Mouse (Mus musculus) layer of hippocampus, postnatal 10 days (tissue): Measurements from ENCODE around the gene Mylk2. TPM values are rescaled to one million over a fixed set of nuclear protein-coding genes. Genes with fewer than 3 reads are reported as not detected.

Source experiments
- DNase-seq, 2 experiments: peaks; one replicate each; pipeline ENCODE4 v3.0.0; 2021; ENCODE audit warnings: low spot score in 2 of 2
- long read RNA-seq: library from polyadenylated mRNA; stranded (forward); transcript quantifications from one replicate; pipeline ENCODE4 v2.0.0, GENCODE M21; 2023
- total RNA-seq, 2 experiments: library from RNA; stranded (reverse); gene quantifications; 2 replicates each; pipeline ENCODE4 v1.2.3; 2021

Mylk2 gene
- total RNA-seq, result not detected
- long read RNA-seq, result 0 reads

DNA sequence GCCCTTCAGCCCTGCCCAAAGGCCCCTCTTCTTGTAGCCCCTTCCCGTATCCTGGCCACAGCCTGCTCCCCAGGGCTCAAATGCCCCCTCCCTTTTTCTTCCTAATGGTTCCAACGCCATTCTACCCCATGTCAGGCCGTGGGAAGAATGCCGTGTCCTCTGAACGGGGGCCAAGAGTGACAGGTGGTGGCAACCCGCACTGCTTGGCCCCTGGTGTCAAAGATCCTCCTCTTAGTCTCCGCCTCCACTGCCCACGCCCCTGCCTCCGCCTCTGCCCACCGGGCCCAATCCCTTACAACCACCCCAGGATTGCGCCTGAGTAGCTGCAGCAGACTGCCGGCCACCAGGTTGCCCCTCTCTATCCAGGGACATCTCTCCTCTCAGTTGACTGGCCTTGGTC, at the start of gene Mylk2:
Gene Mylk2 (plus strand): TSS at position 322 of the 400 bp plus-strand sequence.
- DNase-seq, result no peak

DNA sequence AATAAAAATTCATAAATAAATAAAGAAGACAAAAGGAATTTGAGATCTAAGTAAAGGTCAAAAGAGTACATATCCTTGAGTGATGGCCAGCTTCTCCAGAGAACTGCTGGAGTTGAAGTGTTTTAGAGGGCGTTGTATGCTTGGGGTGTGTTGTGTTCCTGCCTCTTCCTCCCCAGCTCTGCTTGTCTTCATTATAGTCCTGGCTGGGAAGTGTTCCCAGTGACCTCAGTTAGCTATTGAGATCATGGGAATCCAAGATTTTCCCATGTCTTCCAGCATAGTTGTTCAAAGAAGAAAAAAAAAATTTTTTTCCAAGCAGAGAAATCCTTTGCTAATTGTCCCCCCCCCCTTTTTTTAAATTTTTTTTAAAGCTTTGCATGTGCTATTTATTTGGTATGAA, 49.3 kb upstream of the Mylk2 start:
- no peak for DNase-seq

DNA sequence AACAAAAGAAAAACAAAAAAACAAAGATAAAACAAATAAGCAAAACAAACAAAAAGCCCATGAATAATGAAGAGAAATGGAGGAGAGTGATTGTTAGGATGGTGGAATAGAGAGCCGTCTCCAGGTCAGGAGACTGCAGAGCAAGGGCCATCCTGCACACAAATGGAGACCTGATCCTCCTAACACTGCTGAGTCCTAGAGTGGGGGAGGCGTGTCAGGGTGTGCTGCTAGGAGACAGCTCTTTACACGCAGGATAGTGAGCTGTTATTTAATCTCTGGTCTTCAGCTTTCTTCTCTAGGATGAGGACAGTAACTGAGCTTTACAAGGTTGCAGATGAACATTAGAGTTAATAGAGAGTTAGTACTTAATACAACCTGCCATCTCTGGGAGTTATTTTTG, 48.5 kb upstream of the Mylk2 start:
- DNase-seq, result no peak

DNA sequence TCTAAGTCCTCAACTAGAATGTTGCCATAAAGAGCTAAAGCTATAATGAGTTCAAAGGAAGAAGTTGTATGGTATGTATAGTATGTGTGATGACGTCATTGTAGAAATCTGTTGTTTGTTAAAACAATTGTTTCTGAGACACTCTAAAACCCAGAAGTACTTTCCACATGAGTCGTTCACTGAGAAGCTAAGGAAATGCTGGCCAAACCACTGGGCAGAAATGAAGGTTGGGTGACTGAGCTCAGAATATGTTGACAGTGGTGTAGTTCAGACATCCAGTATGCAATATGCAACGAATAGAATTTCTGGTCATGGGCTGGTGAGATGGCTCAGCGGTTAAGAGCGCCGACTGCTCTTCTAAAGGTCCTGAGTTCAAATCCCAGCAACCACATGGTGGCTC, 47.8 kb upstream of the Mylk2 start:
- DNase-seq, result no peak

DNA sequence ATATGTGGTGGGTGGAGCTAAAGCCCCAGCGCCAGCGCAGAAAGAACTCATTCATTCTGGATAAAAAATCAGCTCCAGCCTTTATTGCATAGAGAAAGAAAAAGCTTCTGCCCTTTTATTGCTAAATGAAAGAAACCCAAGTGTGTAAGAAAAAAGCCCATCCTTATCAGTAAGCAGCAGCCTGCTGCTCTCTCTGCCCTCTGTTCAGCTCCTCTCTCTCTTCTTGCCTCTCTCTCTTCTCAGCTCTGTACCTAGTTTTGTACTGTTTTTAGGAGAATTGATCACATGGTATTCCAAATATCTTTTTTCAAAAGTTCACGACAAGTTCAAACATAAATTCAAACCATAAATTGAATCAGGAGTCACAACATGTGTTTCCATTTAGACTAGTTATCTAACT, 32.9 kb upstream of the Mylk2 start:
- no peak for DNase-seq

DNA sequence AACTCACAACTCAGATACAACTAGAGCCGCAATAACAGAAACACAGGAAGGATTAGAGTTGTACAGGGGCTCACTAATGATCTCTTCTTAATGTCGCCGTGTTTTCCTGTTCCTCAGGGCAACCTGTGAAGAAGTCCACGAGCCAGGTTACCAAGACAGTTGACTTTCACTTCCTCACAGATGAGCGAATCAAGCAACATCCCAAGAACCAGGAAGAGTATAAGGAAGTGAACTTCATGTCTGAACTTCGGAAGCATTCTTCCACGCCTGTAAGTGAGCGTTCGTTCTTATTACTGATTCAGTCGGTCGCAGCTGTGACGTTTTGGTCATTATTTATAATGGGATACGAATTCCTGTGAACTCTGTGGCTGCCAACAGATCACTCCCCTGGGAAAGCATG, 30.3 kb upstream of the Mylk2 start:
- DNase-seq, result no peak

DNA sequence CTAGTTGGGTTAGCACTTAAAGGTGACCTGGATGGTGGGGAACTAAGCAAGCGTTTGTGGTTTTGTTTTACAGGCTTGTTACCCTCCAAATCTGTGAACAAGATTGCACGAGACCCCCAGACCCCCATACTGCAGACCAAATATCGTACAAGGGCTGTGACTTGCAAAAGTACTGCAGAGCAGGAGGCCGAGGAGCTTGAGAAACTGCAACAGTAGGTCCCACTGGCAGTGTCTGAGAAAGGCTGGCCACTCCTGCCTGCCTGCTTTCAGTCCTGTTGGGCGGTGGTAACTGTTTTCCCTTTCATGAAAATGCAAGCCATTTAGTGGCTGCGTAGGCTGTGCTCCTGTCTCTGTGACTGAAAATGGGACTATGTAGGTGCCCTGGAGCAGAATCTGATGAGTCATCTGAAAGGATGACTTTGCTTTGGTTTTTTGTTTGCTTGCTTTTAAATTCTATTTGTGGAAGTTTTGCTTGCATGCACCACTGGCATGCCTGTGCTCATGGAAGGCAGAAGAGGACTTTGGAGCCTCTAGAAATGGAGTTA, 27.0 kb upstream of the Mylk2 start:
- DNase-seq, result no peak

DNA sequence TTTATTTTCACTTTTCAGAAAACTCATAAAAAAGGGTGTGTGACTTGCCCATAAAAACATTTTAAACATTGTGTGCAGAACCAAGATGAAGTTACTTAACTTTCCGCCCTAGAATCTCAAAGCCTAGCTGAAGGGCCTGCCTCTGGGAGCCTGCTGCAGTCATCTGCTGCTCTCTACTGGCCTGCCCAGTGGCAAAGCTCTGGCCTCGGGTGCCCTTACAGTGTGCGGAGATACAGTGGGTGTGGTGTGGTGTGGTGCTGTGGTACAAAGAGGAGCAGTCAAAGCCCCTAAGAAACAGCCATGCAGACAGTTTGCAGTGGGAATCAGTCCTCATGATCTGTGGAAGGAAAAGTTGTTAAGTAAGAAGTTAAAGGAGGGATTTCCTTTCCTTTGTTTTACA, 23.9 kb upstream of the Mylk2 start:
- no peak for DNase-seq

DNA sequence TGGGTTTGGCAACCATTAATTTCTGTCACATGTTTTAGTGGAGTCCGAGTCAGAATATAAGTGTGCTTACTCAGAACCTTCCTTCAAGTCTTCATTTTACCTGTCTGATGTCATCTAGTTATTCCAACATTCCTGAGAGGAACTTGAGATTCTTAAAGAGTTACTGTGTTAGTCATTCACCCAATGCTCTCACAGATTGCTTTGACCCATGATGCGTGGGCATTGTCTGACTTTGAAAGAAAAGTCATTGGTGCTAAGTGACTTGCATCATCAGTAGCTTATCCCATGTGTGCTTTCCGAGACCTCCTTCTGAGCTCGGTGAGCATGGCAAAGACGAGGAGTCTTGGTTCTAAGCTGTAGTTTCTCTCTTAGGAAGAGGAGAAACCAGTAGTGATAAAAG, 22.4 kb upstream of the Mylk2 start:
- DNase-seq, result no peak

DNA sequence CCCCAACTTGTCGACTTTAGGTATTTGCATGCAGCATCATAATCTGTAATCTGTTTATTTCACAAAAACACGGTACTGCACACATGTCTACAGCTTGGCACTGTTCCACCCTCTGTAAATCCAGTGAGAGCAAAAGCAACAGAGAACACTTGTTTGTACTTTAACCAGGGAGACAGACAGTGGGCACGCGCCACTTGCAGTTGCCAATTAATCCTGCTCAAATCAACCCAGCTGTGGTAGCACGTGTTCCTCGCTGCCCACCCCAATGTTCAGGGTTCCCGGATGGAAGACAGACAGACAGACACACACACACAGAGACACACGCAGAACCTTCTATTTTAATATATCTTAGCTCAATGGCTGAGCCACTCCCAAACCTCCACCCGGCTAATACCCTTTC, 15.3 kb upstream of the Mylk2 start:
- no peak for DNase-seq

DNA sequence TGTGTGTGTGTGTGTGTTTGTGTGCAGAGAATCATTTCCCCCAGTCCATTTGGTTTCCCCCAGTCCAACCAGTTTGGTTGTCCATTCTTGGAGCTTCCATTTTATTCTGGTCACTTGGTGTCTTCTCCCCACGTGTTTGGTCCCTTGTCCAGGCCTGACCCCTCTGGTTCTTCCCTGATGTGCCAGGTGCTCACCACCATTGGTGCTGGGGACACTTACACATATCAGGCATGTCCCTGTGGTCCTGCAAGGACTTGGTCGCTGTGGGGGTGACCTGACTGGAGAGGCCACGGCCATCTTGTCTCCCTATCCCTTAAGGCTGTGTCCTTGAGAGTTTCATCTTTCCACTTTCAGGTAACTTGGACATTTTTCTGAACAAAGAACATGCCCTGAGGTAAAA, 14.2 kb upstream of the Mylk2 start:
- DNase-seq, result no peak

DNA sequence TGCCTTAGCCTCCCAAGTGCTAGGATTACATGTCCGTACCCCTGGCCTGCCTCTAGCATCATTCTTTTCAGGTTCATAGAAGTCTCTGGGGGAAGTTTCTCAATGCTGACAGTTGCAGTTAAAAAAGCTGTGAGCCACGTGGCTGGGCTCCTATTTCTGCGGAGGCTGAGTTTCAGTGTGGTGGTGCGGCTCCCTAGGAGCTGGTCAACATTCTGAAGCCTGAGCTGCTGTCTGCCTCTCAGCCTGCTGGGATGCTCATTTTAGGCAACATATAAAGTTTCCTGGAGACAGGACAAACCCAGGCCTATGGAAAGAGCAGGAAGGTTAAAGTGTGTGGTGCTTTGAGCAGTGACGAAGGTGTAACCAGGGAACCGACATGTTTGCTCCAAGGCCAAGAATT, 12.1 kb upstream of the Mylk2 start:
- DNase-seq, result no peak

DNA sequence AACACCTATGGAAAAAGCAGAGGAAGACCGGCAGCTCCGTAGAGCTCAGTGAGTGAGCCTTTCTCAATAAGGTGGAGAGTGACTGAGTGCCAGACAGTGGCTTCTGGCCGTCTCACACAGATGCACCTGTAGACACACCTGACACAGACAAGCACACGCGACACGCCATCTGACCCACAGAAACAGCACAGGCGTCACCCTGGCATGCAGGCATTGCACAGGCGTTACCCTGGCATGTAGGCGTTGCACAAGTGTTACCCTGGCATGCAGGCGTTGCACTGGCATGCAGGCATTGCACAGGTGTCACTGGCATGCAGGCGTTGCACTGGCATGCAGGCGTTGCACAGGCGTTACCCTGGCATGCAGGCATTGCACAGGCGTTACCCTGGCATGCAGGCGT, 9.9 kb upstream of the Mylk2 start:
- DNase-seq, result no peak

DNA sequence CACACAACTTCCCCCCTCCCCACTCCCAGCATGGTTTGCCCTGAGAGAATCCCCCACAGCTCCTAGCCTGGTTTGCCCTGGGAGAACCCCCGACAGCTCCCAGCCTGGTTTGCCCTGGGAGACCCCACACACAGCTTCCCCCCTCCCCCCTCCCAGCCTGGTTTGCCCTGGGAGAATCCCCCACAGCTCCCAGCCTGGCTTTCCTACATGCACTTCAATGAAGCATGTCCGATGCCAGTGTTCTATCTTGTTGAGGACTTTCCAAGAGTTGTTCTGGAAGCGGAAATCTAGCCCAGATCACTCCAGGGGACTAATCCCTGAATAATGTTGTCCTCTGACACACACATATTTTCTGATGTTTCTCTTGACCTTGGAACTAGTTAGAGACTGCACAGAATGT, 8.5 kb upstream of the Mylk2 start:
- no peak for DNase-seq

DNA sequence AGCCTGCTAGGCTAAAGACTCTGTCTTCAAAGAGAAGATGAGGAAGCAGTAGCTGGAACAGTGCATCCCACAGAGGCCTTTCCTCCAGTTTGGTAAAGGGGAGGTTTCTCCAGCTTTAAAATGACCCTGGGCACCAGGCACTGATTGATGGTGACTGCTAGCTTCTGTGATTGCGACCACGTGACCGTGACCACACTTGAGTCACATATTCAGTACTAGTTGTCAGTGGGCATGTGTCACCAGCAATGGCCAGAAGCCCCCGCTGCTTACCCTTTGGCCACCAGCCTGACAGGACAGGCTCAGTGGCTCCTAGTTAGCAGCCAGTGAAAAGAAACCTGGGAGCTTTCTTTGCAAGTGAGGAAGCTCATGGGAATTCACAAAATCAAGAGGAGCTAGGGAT, 7.6 kb upstream of the Mylk2 start:
- DNase-seq, result no peak

DNA sequence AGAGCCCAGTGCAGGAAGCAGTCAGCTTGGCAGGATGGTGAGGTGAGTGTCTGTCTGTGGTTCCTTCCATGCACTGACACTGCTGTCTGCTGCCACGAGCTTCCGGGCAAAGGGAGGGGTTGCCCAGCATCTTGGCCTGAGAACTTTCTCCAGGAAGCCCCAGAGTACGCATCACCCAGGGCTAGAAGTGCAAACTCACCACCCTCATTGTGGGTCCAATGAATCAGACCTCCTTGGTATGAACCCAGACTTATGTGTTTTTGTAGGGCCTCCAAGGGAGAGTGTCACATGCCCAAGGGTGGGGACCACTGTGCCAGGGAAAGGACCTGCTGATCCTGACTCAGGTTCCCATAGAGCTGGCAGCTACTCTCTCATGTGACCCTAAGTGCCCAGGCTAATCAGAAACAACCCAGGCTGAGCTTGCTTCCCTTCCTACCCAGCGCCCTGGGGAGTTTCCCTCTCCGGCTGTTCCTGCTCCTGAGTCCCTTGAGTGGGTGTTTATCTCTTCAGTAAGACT, 7.0 kb upstream of the Mylk2 start:
- no peak for DNase-seq

DNA sequence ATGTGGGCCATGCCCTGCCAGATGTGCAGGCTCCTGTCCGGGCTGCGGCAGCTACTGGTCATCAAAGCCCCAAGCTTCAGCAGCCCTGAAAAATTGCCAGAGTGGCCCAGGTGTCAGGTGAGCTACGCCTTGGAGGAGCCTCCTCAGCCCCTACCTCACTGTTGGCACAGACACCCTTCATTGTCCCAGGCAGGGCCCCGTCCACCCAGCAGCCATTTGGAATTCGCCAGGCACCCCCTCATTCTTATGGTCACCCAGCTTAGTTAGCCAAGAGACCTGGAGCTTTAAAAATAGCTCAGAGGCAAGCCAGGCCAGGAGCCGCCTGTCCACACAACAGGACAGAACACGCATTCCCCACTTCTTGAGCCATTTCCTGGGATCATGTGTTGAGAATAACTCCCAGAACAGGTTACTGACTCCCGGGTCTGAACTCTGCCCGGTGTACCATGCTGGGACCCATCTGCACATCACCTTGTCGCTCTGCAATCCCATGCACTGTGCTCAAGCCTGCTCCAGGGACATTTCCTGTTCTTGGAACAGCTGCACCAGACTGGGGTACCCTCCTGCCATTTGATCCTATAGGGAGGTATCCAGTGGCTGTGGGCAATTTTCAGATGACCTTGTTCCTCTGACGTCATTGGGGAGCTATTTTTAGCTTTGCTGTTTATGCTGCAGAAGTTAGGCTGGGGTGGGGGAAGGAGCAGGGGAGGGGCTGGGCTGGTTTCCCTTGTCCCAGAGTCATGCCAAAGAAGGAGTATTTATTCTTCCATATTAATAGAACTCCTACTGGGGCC, 5.9 kb upstream of the Mylk2 start:
- no peak for DNase-seq

DNA sequence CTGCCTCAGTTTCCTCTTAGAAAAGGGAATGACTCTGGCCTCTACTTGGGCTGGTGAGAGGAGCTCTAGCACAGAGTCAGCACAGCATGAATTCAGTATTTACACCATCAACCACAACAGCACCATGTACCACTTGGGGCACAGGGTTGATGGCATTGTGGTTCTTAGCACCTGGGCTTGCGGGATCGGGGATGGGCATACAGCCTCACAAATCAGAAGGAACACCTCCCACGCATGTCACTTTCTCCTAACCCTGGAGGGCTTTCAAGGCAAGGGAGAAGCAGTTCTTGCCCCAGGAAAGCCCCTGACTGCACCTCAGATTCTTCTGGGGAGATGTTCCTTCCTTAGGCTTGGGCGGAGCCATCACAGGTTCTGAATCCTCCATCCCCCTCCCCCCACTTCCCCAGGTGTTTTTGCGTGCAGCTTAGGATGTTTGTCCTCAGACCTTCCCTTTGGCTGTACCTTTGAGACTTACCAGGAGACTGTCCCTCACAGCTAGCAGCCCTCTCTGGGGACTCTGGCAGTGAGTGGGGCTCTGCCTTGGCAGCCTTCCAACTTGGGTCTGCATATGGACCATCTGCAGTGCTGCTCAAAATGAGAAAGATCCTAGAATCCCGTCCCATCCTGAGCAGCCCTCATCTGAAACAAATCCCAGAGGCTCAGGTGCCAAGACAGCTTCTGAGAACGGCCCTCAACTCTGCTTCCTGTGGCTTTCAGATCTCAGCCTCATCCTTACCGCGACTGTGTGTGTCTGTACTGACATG, 4.7 kb upstream of the Mylk2 start:
- no peak for DNase-seq

DNA sequence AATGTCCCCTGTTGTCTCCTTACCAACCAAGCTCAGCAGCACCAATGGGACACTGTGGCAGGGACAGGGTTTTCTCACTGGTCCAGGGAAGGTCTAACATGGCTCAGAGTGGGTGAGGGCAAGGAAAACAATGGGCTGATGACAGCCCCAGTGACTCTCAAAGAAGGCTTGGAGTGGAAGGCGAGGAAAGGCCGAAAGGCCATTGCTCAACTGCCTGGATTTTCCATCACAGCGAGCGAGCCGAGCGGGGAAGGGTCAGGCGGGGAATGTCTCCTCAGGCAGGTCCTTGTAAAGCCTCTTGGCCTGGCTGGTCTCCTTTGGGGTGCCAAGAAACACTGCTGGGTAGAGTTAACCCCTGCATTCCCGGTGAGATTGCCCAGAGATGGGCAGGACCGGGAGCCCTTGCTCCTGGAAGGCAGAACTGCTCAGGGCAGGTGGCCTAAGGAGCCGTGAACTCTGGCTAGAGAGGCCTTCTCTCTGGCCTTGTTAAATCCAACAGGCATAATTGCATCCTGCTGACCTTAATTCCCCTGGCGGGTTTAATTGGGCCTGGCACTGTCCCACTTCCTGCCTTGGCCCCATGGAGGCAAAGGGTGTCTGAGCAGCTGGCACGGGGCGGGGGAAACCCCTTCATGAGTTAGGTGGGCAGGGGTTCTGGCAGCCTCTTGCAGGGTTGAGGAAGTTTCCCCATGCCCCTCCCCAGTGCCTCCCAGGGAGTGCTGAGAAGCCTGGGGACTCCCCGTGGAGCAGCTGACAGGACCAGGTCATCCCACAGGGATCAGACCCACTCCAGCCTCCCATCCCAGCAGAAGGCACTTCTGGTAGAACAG, 3.8 kb upstream of the Mylk2 start:
- peak in 1 of 2 experiments; percentile 39 for DNase-seq

DNA sequence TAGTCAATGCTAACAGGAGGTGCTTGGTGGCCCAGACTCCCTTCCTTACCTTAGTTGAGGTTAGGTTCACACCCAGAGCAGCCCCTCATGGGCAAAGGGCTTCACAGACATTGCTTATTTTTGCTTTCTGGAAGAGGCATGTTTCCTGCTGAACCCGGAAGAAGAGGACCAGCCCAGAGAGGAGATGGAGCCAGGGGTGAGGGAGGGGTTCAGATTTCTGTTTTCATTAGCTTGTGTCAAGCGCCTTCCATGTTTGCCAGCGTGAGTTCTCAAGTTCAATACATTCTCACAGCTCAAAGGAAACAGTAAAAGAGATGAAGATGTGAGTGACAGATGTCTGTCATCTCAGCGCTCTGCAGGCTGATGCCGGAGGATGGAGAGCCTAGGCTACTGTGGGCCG, 1.3 kb upstream of the Mylk2 start:
- no peak for DNase-seq

DNA sequence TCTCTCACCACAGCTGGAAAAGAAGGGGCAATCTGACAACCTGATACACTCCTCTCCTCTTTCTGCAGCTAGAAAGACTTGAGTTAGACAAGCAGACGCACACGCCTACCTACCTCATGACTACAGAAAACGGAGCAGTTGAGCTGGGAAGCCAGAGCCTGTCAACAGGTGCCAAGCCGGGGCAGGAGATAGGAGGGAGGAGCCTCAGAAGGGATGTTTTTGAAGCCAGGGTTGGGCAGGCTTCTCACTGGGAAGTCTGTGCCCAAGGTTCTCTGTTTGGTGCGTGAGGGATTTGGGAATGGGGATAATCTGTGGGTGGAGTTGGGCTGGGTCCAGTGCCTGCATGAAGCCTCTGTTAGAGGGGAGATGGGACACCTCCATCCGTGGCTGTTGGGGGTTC, 280 bp downstream of the Mylk2 start:
- DNase-seq, result no peak
